Mouse (Mus musculus): ENCODE results near the gene Brca1. TPM values are rescaled to one million over a fixed set of nuclear protein-coding genes. Genes with fewer than 3 reads are reported as not detected.

Gene Brca1
- polyA plus RNA-seq, 1 experiment from 2014 or later: 14.7 TPM

- no peaks in the 10 kb centered on the region for H3K9me3 ChIP-seq (ENCODE audit: control insufficient read depth, low read depth, low read length)
- peaks cover 9% of the 10 kb centered on the region for H3K36me3 ChIP-seq (ENCODE audit: control insufficient read depth, insufficient read depth, low read length)
- peak overlapping the region; percentile 64 for H3K9ac ChIP-seq (replicated peaks; ENCODE audit: low read depth, low read length)
- no peaks in the 10 kb centered on the region for H3K27me3 ChIP-seq (ENCODE audit: control insufficient read depth, insufficient read depth, low read length)
- H3K4me3 ChIP-seq (ENCODE audit: low read depth, low read length): peak overlapping the region; percentile 86
- under 1% methylated on average over 51 of the region's 51 CpGs for WGBS
- peak; percentile 64 for ATAC-seq (ENCODE audit: insufficient number of reproducible peaks, insufficient read depth, low FRiP score, low read depth)
- peak overlapping the region; percentile 86 for H3K27ac ChIP-seq (ENCODE audit: low read length)
- H3K4me1 ChIP-seq (ENCODE audit: control insufficient read depth, insufficient read depth, low read length): peaks cover 25% of the 10 kb centered on the region
- peak overlapping the region; percentile 98 for H3K4me2 ChIP-seq (replicated peaks; ENCODE audit: low read depth, low read length)
Measured at GRCm38 (mm10) chr11:101465101-101465868, 86.5 kb downstream of the Brca1 start.

GRCm38 (mm10) chr11:101464211-101465100, 87.3 kb downstream of the Brca1 start, which contains the start of gene Rnd2:
TSS of gene Rnd2 (plus strand) at chr11:101464999.
- H3K9me3 ChIP-seq (ENCODE audit: control insufficient read depth, low read depth, low read length): no peaks in the 10 kb centered on the region
- WGBS: 12% methylated on average over 12 of the region's 12 CpGs
- peak; percentile 14; the same call in 1 of the 2 replicates for ATAC-seq (ENCODE audit: insufficient number of reproducible peaks, insufficient read depth, low FRiP score, low read depth)
- H3K9ac ChIP-seq (replicated peaks; ENCODE audit: low read depth, low read length): peak within 1 kb of the TSS; percentile 64
- peak within 1 kb of the TSS; percentile 98 for H3K4me2 ChIP-seq (replicated peaks; ENCODE audit: low read depth, low read length)
- peak within 1 kb of the TSS; percentile 86 for H3K4me3 ChIP-seq (ENCODE audit: low read depth, low read length)
- peaks cover 32% of the 10 kb centered on the region for H3K4me1 ChIP-seq (ENCODE audit: control insufficient read depth, insufficient read depth, low read length)
- H3K36me3 ChIP-seq (ENCODE audit: control insufficient read depth, insufficient read depth, low read length): peaks cover 15% of the 10 kb centered on the region
- H3K27ac ChIP-seq (ENCODE audit: low read length): peak within 1 kb of the TSS; percentile 86
- H3K27me3 ChIP-seq (ENCODE audit: control insufficient read depth, insufficient read depth, low read length): no peaks in the 10 kb centered on the region

GRCm38 (mm10) chr11:101462583-101463440, 88.9 kb downstream of the Brca1 start:
- Histone ChIP-seq H3K4me1 (ENCODE audit: control insufficient read depth, insufficient read depth, low read length) (peaks cover 34% of the 10 kb centered on the region), H3K4me2 (replicated peaks; ENCODE audit: low read depth, low read length) (0 out of 2 replicates have a peak overlapping the region, but pooled peaks have one; percentile 98), H3K27me3 (ENCODE audit: control insufficient read depth, insufficient read depth, low read length) (no peaks in the 10 kb centered on the region), H3K27ac (ENCODE audit: low read length) (0 out of 2 replicates have a peak overlapping the region, but pooled peaks have one; percentile 21), H3K4me3 (ENCODE audit: low read depth, low read length) (no peak overlapping the region), H3K36me3 (ENCODE audit: control insufficient read depth, insufficient read depth, low read length) (peaks cover 17% of the 10 kb centered on the region), H3K9me3 (ENCODE audit: control insufficient read depth, low read depth, low read length) (no peaks in the 10 kb centered on the region), H3K9ac (replicated peaks; ENCODE audit: low read depth, low read length) (no peak overlapping the region)
- ATAC-seq (ENCODE audit: insufficient number of reproducible peaks, insufficient read depth, low FRiP score, low read depth): no peak
- whole genome bisulfite sequencing: 24% methylated on average over 13 of the region's 13 CpGs

GRCm38 (mm10) chr11:101462141-101462540, 89.6 kb downstream of the Brca1 start:
- no peaks in the 10 kb centered on the region for H3K27me3 ChIP-seq (ENCODE audit: control insufficient read depth, insufficient read depth, low read length)
- no peak for ATAC-seq (ENCODE audit: insufficient number of reproducible peaks, insufficient read depth, low FRiP score, low read depth)
- H3K27ac ChIP-seq (ENCODE audit: low read length): no peak overlapping the region
- H3K9me3 ChIP-seq (ENCODE audit: control insufficient read depth, low read depth, low read length): no peaks in the 10 kb centered on the region
- no peak overlapping the region for H3K4me3 ChIP-seq (ENCODE audit: low read depth, low read length)
- 89% methylated on average over 14 of the region's 14 CpGs for WGBS
- peaks cover 17% of the 10 kb centered on the region for H3K36me3 ChIP-seq (ENCODE audit: control insufficient read depth, insufficient read depth, low read length)
- no peak overlapping the region for H3K4me2 ChIP-seq (replicated peaks; ENCODE audit: low read depth, low read length)
- H3K9ac ChIP-seq (replicated peaks; ENCODE audit: low read depth, low read length): no peak overlapping the region
- peaks cover 34% of the 10 kb centered on the region for H3K4me1 ChIP-seq (ENCODE audit: control insufficient read depth, insufficient read depth, low read length)

DNA sequence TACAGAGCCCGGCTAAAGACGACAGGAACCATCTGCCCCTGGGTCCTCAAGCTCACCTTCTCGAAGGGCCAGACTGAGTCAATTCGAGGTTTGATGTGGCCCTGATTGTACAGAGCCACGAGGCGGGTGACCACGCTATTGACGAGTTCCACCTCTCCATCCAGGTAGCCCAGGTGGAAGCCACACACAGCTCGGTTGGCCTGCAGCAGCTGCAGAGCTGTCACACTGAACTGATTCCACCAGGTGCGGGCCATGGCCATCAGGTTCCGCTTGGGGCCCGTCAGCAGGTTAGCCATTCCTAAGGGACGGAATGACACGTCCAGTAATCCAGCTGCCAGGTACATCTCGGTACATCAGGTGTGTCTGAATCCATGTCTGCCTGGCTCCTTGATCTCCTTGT, 91.4 kb downstream of the Brca1 start:
- Histone ChIP-seq H3K9ac (replicated peaks; ENCODE audit: low read depth, low read length) (no peak overlapping the region), H3K4me2 (replicated peaks; ENCODE audit: low read depth, low read length) (no peak overlapping the region), H3K4me3 (ENCODE audit: low read depth, low read length) (no peak overlapping the region), H3K36me3 (ENCODE audit: control insufficient read depth, insufficient read depth, low read length) (peaks cover 17% of the 10 kb centered on the region), H3K27me3 (ENCODE audit: control insufficient read depth, insufficient read depth, low read length) (no peaks in the 10 kb centered on the region), H3K27ac (ENCODE audit: low read length) (no peak overlapping the region), H3K4me1 (ENCODE audit: control insufficient read depth, insufficient read depth, low read length) (peaks cover 34% of the 10 kb centered on the region), H3K9me3 (ENCODE audit: control insufficient read depth, low read depth, low read length) (no peaks in the 10 kb centered on the region)
- 79% methylated on average over 15 of the region's 15 CpGs for WGBS
- ATAC-seq (ENCODE audit: insufficient number of reproducible peaks, insufficient read depth, low FRiP score, low read depth): no peak

DNA sequence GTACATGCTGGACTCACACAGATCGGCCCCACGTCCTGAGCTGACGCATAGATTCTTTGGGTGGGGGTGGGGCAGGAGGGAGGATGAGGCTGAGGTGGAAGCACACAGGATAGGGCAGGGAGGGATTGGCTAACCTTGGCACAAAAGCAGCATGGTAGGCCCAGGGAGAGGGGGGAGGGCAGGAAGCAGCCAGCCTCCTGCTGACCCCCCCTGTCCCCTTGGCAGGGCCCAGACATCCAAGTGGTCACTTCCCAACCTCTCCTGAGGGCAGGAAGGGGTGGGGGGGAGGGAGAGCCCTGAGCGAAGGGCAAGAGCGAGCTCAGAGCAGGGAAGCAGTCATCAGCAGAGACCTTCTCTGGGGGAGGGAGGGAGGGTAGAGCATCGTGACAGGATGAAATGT, 92.0 kb downstream of the Brca1 start:
- Histone ChIP-seq H3K27ac (ENCODE audit: low read length) (no peak overlapping the region), H3K36me3 (ENCODE audit: control insufficient read depth, insufficient read depth, low read length) (peaks cover 17% of the 10 kb centered on the region), H3K4me2 (replicated peaks; ENCODE audit: low read depth, low read length) (no peak overlapping the region), H3K4me1 (ENCODE audit: control insufficient read depth, insufficient read depth, low read length) (peaks cover 33% of the 10 kb centered on the region), H3K4me3 (ENCODE audit: low read depth, low read length) (no peak overlapping the region), H3K9me3 (ENCODE audit: control insufficient read depth, low read depth, low read length) (no peaks in the 10 kb centered on the region), H3K27me3 (ENCODE audit: control insufficient read depth, insufficient read depth, low read length) (no peaks in the 10 kb centered on the region), H3K9ac (replicated peaks; ENCODE audit: low read depth, low read length) (no peak overlapping the region)
- WGBS: 38% methylated on average over 6 of the region's 6 CpGs
- ATAC-seq (ENCODE audit: insufficient number of reproducible peaks, insufficient read depth, low FRiP score, low read depth): no peak

GRCm38 (mm10) chr11:101458217-101458616, 93.5 kb downstream of the Brca1 start:
- WGBS: 78% methylated on average over 12 of the region's 12 CpGs
- H3K27me3 ChIP-seq (ENCODE audit: control insufficient read depth, insufficient read depth, low read length): no peaks in the 10 kb centered on the region
- no peak for ATAC-seq (ENCODE audit: insufficient number of reproducible peaks, insufficient read depth, low FRiP score, low read depth)
- H3K9me3 ChIP-seq (ENCODE audit: control insufficient read depth, low read depth, low read length): no peaks in the 10 kb centered on the region
- H3K4me2 ChIP-seq (replicated peaks; ENCODE audit: low read depth, low read length): no peak overlapping the region
- no peak overlapping the region for H3K4me3 ChIP-seq (ENCODE audit: low read depth, low read length)
- peaks cover 17% of the 10 kb centered on the region for H3K36me3 ChIP-seq (ENCODE audit: control insufficient read depth, insufficient read depth, low read length)
- H3K4me1 ChIP-seq (ENCODE audit: control insufficient read depth, insufficient read depth, low read length): peaks cover 21% of the 10 kb centered on the region
- H3K9ac ChIP-seq (replicated peaks; ENCODE audit: low read depth, low read length): no peak overlapping the region
- no peak overlapping the region for H3K27ac ChIP-seq (ENCODE audit: low read length)

DNA sequence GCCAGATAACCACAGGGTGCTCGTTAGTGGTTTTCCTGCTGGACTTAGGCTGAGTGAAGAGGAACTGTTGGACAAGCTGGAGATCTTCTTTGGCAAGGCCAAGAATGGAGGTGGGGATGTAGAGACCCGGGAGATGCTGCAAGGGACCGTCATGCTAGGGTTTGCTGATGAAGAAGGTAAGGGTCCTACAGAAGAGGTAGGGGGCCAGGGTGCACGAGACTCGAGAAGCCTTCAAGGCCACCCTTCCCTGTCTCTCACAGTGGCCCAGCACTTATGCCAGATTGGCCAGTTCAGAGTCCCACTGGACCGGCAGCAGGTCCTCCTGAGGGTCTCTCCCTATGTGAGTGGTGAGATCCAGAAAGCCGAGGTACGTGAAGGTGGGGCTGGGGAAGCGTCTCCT, 94.1 kb downstream of the Brca1 start:
- Histone ChIP-seq H3K4me1 (ENCODE audit: control insufficient read depth, insufficient read depth, low read length) (peaks cover 21% of the 10 kb centered on the region), H3K27me3 (ENCODE audit: control insufficient read depth, insufficient read depth, low read length) (no peaks in the 10 kb centered on the region), H3K9me3 (ENCODE audit: control insufficient read depth, low read depth, low read length) (no peaks in the 10 kb centered on the region), H3K4me3 (ENCODE audit: low read depth, low read length) (no peak overlapping the region), H3K36me3 (ENCODE audit: control insufficient read depth, insufficient read depth, low read length) (peaks cover 17% of the 10 kb centered on the region), H3K9ac (replicated peaks; ENCODE audit: low read depth, low read length) (no peak overlapping the region), H3K4me2 (replicated peaks; ENCODE audit: low read depth, low read length) (no peak overlapping the region), H3K27ac (ENCODE audit: low read length) (no peak overlapping the region)
- 87% methylated on average over 9 of the region's 9 CpGs for WGBS
- ATAC-seq (ENCODE audit: insufficient number of reproducible peaks, insufficient read depth, low FRiP score, low read depth): no peak

All from stomach, embryonic 14.5 days (tissue).